Mouse (Mus musculus) ES-Bruce4 (cell line): ENCODE results near the gene B3gat3. TPM values are rescaled to one million over a fixed set of nuclear protein-coding genes. Genes with fewer than 3 reads are reported as not detected.
"Not testable (repeated sequence)": the region's sequence is repeated elsewhere in the genome, so short reads cannot be mapped to it uniquely, and the experiment has no call there.

Source experiments
- H3K27ac ChIP-seq: 2 replicates; pipeline ENCODE4 v1.5.1; 2012; ENCODE audit warnings: low read length, inconsistent platforms; ENCODE audit not compliant: insufficient read depth
- H3K27me3 ChIP-seq: 2 replicates; pipeline ENCODE4 v1.6.1; 2012; ENCODE audit warnings: mild to moderate bottlenecking, low read length, inconsistent platforms; ENCODE audit not compliant: control insufficient read depth, poor library complexity, insufficient read depth, severe bottlenecking
- H3K36me3 ChIP-seq: 2 replicates; pipeline ENCODE4 v1.6.1; 2012; ENCODE audit warnings: inconsistent platforms, mild to moderate bottlenecking, low read length, moderate library complexity; ENCODE audit not compliant: control insufficient read depth, poor library complexity, insufficient read depth, severe bottlenecking
- H3K4me1 ChIP-seq: one replicate; pipeline ENCODE4 v1.8.1; 2011; ENCODE audit warnings: low read length; ENCODE audit not compliant: control insufficient read depth, insufficient read depth
- H3K4me3 ChIP-seq: 2 replicates; pipeline ENCODE4 v1.5.1; 2011; ENCODE audit warnings: low read depth, mild to moderate bottlenecking, low read length
- H3K9ac ChIP-seq: 2 replicates; pipeline ENCODE4 v1.6.1; 2012; ENCODE audit warnings: low read depth, mild to moderate bottlenecking, inconsistent platforms; ENCODE audit not compliant: poor library complexity, severe bottlenecking
- H3K9me3 ChIP-seq: replicated peaks from 2 replicates; pipeline ENCODE4 v1.6.1; 2012; ENCODE audit warnings: mild to moderate bottlenecking, low read length, inconsistent platforms; ENCODE audit not compliant: control insufficient read depth, poor library complexity, insufficient read depth, severe bottlenecking
- CTCF ChIP-seq: IDR thresholded peaks from one replicate; pipeline ENCODE4 v1.8.1; 2011; ENCODE audit warnings: low read depth, low read length
- EP300 ChIP-seq: IDR thresholded peaks from 2 replicates; pipeline ENCODE4 v1.6.1; 2011; ENCODE audit warnings: low read depth, low read length; ENCODE audit not compliant: insufficient read depth
- POLR2A ChIP-seq: IDR thresholded peaks from one replicate; pipeline ENCODE4 v1.8.1; 2011; ENCODE audit warnings: low read length; ENCODE audit not compliant: insufficient read depth
- polyA plus RNA-seq: library from polyadenylated mRNA; stranded (reverse); fragments of >200 nt; gene quantifications from 2 replicates; pipeline ENCODE4 v1.2.4, GENCODE M21; 2011; ENCODE audit warnings: low read depth; ENCODE audit not compliant: missing spikeins, insufficient read depth, insufficient read length

The B3gat3 gene
- 26.6 and 26.8 TPM in 2 replicates for polyA plus RNA-seq

GRCm38 (mm10) chr19:8920073-8920736 lies at the start of gene B3gat3:
Gene B3gat3 (plus strand): TSS chr19:8920374.
- Histone ChIP-seq H3K4me3 (peak within 1 kb of the TSS; percentile 78), H3K27ac (peak within 1 kb of the TSS; percentile 77), H3K9ac (peak within 1 kb of the TSS; percentile 65), H3K36me3 (peaks cover 17% of the 10 kb centered on the region), H3K27me3 (no peaks in the 10 kb centered on the region), H3K9me3 (no peaks in the 10 kb centered on the region), H3K4me1 (peaks cover 2% of the 10 kb centered on the region)
- TF ChIP-seq CTCF (no peak), EP300 (0 out of 2 replicates have a peak, but pooled peaks have one; percentile 15), POLR2A (peak; percentile 80)

DNA sequence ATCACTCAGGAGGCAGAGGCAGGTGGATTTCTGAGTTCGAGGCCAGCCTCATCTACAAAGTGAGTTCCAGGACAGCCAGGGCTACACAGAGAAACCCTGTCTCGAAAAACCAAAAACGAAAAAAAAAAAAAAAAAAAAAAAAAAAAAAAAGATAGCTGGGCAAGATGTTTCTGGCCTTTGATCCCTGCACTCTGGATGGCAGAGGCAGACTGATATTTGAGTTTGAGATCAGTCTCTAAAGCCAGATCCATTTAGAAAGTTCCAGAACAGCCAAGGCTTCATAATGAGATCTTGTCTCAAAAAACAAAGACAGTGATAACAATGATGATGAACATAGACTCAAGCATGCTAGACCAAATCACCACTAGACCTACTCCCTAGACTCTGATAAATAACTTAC lies 49.8 kb upstream of the B3gat3 start:
- H3K4me1 ChIP-seq, H3K27ac ChIP-seq: not testable (repeated sequence)

GRCm38 (mm10) chr19:8870838-8871237 lies 49.3 kb upstream of the B3gat3 start:
- Histone ChIP-seq H3K9me3 (no peaks in the 10 kb centered on the region), H3K36me3 (peaks cover 27% of the 10 kb centered on the region), H3K4me1 (no peaks in the 10 kb centered on the region), H3K9ac (peak overlapping the region; percentile 78), H3K27ac (peak overlapping the region; percentile 86), H3K27me3 (no peaks in the 10 kb centered on the region), H3K4me3 (peak overlapping the region; percentile 74)
- TF ChIP-seq POLR2A (no peak), CTCF (no peak), EP300 (no peak)

More for the DNA sequence above, 49.8 kb upstream of the B3gat3 start:
- peaks cover 25% of the 10 kb centered on the region for H3K36me3 ChIP-seq
- not testable (repeated sequence) for H3K27me3 ChIP-seq, H3K4me3 ChIP-seq, H3K9me3 ChIP-seq
- H3K9ac ChIP-seq, result peak overlapping the region; percentile 78

DNA sequence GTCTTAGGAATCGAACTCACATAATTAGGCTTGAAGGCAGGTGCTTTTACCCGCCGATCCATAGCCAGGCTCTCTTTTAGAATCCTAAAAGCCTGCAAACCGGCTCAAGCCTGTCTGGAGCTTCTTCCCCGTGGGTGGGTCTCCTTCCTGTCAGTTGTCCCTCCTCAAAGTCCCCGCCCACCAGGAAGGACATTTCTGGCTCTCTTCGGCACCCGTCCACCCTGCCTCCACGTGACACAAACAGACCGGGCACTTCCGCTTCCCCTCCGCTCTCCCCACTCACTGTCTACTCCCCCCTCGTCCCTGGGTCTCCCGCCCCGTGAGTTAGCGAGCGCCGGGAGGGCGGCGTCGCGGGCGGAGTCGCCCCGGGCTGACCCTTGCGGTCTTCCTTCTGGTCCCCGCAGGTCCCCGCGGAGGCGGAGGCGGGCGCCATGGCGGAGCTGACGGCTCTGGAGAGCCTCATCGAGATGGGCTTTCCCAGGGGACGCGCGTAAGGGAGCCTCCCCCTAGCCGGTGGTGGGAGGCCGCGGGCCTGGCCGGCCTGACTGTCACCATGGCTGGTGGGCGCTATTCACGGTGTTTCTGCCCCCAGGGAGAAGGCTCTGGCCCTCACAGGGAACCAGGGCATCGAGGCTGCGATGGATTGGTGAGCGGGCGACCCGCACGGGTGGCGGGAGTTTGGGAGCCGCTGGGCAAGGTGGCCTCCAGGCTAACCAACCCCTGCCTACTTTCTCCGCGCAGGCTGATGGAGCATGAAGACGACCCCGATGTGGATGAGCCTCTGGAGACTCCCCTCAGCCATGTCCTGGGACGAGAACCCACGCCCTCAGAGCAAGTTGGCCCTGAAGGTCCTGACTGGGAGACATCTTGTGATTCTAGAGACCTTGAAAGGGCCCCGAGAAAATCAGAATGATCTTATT lies 48.6 kb upstream of the B3gat3 start, which contains the start of gene Ubxn1:
Gene Ubxn1, plus strand, starts transcription at position 230 of the 920 bp plus-strand sequence.
- TF ChIP-seq POLR2A, result no peak
- no peak for TF ChIP-seq CTCF
- peak; percentile 73 for TF ChIP-seq EP300
- H3K4me1 ChIP-seq, result no peaks in the 10 kb centered on the region
- H3K9ac ChIP-seq, result peak within 1 kb of the TSS; percentile 91
- H3K4me3 ChIP-seq, result peak within 1 kb of the TSS; percentile 89
- H3K9me3 ChIP-seq, result no peaks in the 10 kb centered on the region
- H3K36me3 ChIP-seq, result peaks cover 30% of the 10 kb centered on the region
- no peaks in the 10 kb centered on the region for H3K27me3 ChIP-seq
- peak within 1 kb of the TSS; percentile 86 for H3K27ac ChIP-seq

DNA sequence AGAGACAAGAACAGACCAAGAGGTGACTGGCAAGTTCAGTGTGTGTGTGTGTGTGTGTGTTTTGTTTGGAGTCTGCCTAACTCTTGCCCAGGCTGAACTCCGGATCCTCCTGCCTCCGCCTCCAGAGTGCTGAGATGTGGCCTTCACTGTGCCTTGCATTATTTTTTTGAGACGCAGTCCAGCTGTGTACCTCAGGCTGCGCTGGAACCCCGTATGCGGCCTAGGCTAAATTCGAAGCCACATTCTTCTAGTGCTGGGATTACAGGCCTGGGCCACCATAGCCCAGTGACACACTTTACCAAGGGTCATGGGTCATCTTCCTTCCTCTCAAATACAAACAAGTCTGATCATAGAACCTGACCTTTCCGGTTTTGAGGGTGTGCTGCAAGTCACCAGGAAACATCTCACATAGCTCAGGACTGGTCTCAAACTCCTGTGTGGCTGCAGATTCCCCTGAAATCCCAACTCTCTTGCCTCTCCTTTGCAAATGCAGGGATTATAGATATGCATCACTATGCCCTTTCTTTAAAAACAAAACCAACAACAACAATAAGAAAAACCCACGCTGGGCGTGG lies 47.8 kb upstream of the B3gat3 start:
- H3K27ac ChIP-seq, result peak overlapping the region; percentile 32
- peak overlapping the region; percentile 91 for H3K9ac ChIP-seq
- no peaks in the 10 kb centered on the region for H3K4me1 ChIP-seq
- peak overlapping the region; percentile 89 for H3K4me3 ChIP-seq
- TF ChIP-seq EP300, result no peak
- no peak for TF ChIP-seq POLR2A
- no peak for TF ChIP-seq CTCF
- H3K9me3 ChIP-seq, result no peaks in the 10 kb centered on the region
- H3K27me3 ChIP-seq, result no peaks in the 10 kb centered on the region
- peaks cover 33% of the 10 kb centered on the region for H3K36me3 ChIP-seq
